Mouse (Mus musculus): ENCODE results near the gene H1fnt. TPM values are rescaled to one million over a fixed set of nuclear protein-coding genes. Genes with fewer than 3 reads are reported as not detected.

Gene H1fnt
- total and polyA plus RNA-seq, 3 experiments = not detected

- Histone ChIP-seq H3K4me3 (replicated peaks in 1 of 3; ENCODE audit: low read depth in 2 of 3, low read length in 2 of 3, poor library complexity in 1 of 3) (peak overlapping the region; percentile 27 to 61 (median 39)), H3K36me3 (replicated peaks in 1 of 2; ENCODE audit: control insufficient read depth in 1 of 2, insufficient read depth in 1 of 2, low read length in 1 of 2) (no peaks in the 10 kb centered on the region), H3K9me3 (replicated peaks; ENCODE audit: low read length) (no peaks in the 10 kb centered on the region), H3K27me3 (replicated peaks) (peaks cover 58% of the 10 kb centered on the region), H3K9ac (ENCODE audit: insufficient read depth, low read depth) (no peak overlapping the region), H3K79me2 (replicated peaks; ENCODE audit: control insufficient read depth, extremely low read depth, insufficient read depth, poor library complexity, severe bottlenecking) (no peaks in the 10 kb centered on the region), H3K4me1 (ENCODE audit: control insufficient read depth in 1 of 2, insufficient read depth in 2 of 2) (peaks cover 3 to 11% of the 10 kb centered on the region in 2 experiments; a peak in 3 of 4 replicates), H3K27ac (ENCODE audit: insufficient read depth, low read depth) (no peak overlapping the region), H3K4me2 (ENCODE audit: insufficient read depth, low read depth, poor library complexity, severe bottlenecking) (0 out of 2 replicates have a peak overlapping the region, but pooled peaks have one; percentile 16)
- in situ Hi-C loops (cut with MboI; ENCODE audit: low pct_ligation_motif_present, low pct_unique_long_range_greater_than_20kb, low sequenced_read_pairs) (no loop called here), dilution Hi-C loops (cut with MboI; ENCODE audit: extremely low pct_ligation_motif_present, extremely low pct_unique_long_range_greater_than_20kb, low sequenced_read_pairs) (no loop called here)
- TF ChIP-seq MAFK (IDR thresholded peaks at IDR 0.05; ENCODE audit: insufficient replicate concordance, low read length) (no peak), EP300 (IDR thresholded peaks at IDR 0.05; ENCODE audit: low read length) (0 out of 2 replicates have a peak, but pooled peaks have one; percentile 3), ELF1 (IDR thresholded peaks at IDR 0.05; ENCODE audit: low read depth, low read length) (no peak), NELFE (IDR thresholded peaks at IDR 0.05; ENCODE audit: low read depth, low read length) (no peak)
- DNase-seq (ENCODE audit: extremely low read depth) = no peak
Measured at GRCm38 (mm10) chr15:98226096-98226495, 31.0 kb downstream of the H1fnt start.

GRCm38 (mm10) chr15:98225610-98226009 lies 31.5 kb downstream of the H1fnt start:
- in situ Hi-C loops (cut with MboI; ENCODE audit: low pct_ligation_motif_present, low pct_unique_long_range_greater_than_20kb, low sequenced_read_pairs) = no loop called here
- H3K4me2 ChIP-seq (ENCODE audit: insufficient read depth, low read depth, poor library complexity, severe bottlenecking) = peak overlapping the region; percentile 6; the same call in 1 of the 2 replicates
- peaks cover 56% of the 10 kb centered on the region for H3K27me3 ChIP-seq (replicated peaks)
- peaks cover 6 to 11% of the 10 kb centered on the region in 2 experiments; a peak in 3 of 4 replicates for H3K4me1 ChIP-seq (ENCODE audit: control insufficient read depth in 1 of 2, insufficient read depth in 2 of 2)
- H3K79me2 ChIP-seq (replicated peaks; ENCODE audit: control insufficient read depth, extremely low read depth, insufficient read depth, poor library complexity, severe bottlenecking) = no peaks in the 10 kb centered on the region
- H3K27ac ChIP-seq (ENCODE audit: insufficient read depth, low read depth) = no peak overlapping the region
- peak; percentile 63 for DNase-seq (ENCODE audit: extremely low read depth)
- no peaks in the 10 kb centered on the region for H3K36me3 ChIP-seq (replicated peaks in 1 of 2; ENCODE audit: control insufficient read depth in 1 of 2, insufficient read depth in 1 of 2, low read length in 1 of 2)
- H3K9me3 ChIP-seq (replicated peaks; ENCODE audit: low read length) = no peaks in the 10 kb centered on the region
- peak overlapping the region; percentile 27 to 61 (median 39) for H3K4me3 ChIP-seq (replicated peaks in 1 of 3; ENCODE audit: low read depth in 2 of 3, low read length in 2 of 3, poor library complexity in 1 of 3)
- no peak overlapping the region for H3K9ac ChIP-seq (ENCODE audit: insufficient read depth, low read depth)
- dilution Hi-C loops (cut with MboI; ENCODE audit: extremely low pct_ligation_motif_present, extremely low pct_unique_long_range_greater_than_20kb, low sequenced_read_pairs) = no loop called here
- no peak for TF ChIP-seq NRF1 (IDR thresholded peaks at IDR 0.05; ENCODE audit: low read depth, low read length)
- no peak for TF ChIP-seq JUN (IDR thresholded peaks at IDR 0.05; ENCODE audit: insufficient read depth, low read depth, low read length)
- peak; percentile 59; the same call in 1 of the 2 replicates for TF ChIP-seq NELFE (IDR thresholded peaks at IDR 0.05; ENCODE audit: low read depth, low read length)
- TF ChIP-seq ZNF384 (IDR thresholded peaks at IDR 0.05; ENCODE audit: low read depth, low read length) = no peak
- no peak for TF ChIP-seq CTCF (conservative IDR thresholded peaks at IDR 0.05 in 1 of 2, IDR thresholded peaks at IDR 0.05 in 1 of 2; ENCODE audit: low read depth in 2 of 2, low read length in 2 of 2)
- TF ChIP-seq CHD2 (IDR thresholded peaks at IDR 0.05; ENCODE audit: low read length) = no peak
- no peak for TF ChIP-seq MAZ (IDR thresholded peaks at IDR 0.05; ENCODE audit: low read depth, low read length)
- no peak for TF ChIP-seq JUND (conservative IDR thresholded peaks at IDR 0.05; ENCODE audit: low read depth, low read length)
- no peak for TF ChIP-seq RAD21 (IDR thresholded peaks at IDR 0.05; ENCODE audit: low read depth, low read length)
- peak; percentile 53; the same call in 1 of the 2 replicates for TF ChIP-seq POLR2A (IDR thresholded peaks at IDR 0.05; ENCODE audit: low read depth, low read length)
- peak; percentile 34; the same call in 1 of the 2 replicates for TF ChIP-seq ZMIZ1 (IDR thresholded peaks at IDR 0.05; ENCODE audit: low read depth, low read length)
- peak; percentile 54; the same call in 1 of the 2 replicates for TF ChIP-seq ELF1 (IDR thresholded peaks at IDR 0.05; ENCODE audit: low read depth, low read length)
- TF ChIP-seq MXI1 (IDR thresholded peaks at IDR 0.05; ENCODE audit: low read depth, low read length) = no peak
- TF ChIP-seq TBP (conservative IDR thresholded peaks at IDR 0.05; ENCODE audit: low read depth, low read length) = 0 out of 2 replicates have a peak, but pooled peaks have one; percentile 21
- no peak for TF ChIP-seq BHLHE40 (IDR thresholded peaks at IDR 0.05; ENCODE audit: low read depth, low read length)
- TF ChIP-seq ZC3H11A (IDR thresholded peaks at IDR 0.05; ENCODE audit: low read depth, low read length) = no peak
- TF ChIP-seq POLR2AphosphoS2 (IDR thresholded peaks at IDR 0.05; ENCODE audit: low read depth, low read length) = no peak
- no peak for TF ChIP-seq E2F4 (IDR thresholded peaks at IDR 0.05; ENCODE audit: insufficient replicate concordance, low read depth, low read length)

All from CH12.LX (cell line).